Mouse (Mus musculus): ENCODE measurements around the gene Zfp740. TPM values are rescaled to one million over a fixed set of nuclear protein-coding genes. Genes with fewer than 3 reads are reported as not detected.

The Zfp740 gene
- 47.4 TPM for polyA plus RNA-seq (2015; fragmentation: Illumina TruSeq; extraction: RNeasy Lipid Tissue Mini Kit (QIAGEN cat#74804); ENCODE audit: low read depth, low replicate concordance)

DNA sequence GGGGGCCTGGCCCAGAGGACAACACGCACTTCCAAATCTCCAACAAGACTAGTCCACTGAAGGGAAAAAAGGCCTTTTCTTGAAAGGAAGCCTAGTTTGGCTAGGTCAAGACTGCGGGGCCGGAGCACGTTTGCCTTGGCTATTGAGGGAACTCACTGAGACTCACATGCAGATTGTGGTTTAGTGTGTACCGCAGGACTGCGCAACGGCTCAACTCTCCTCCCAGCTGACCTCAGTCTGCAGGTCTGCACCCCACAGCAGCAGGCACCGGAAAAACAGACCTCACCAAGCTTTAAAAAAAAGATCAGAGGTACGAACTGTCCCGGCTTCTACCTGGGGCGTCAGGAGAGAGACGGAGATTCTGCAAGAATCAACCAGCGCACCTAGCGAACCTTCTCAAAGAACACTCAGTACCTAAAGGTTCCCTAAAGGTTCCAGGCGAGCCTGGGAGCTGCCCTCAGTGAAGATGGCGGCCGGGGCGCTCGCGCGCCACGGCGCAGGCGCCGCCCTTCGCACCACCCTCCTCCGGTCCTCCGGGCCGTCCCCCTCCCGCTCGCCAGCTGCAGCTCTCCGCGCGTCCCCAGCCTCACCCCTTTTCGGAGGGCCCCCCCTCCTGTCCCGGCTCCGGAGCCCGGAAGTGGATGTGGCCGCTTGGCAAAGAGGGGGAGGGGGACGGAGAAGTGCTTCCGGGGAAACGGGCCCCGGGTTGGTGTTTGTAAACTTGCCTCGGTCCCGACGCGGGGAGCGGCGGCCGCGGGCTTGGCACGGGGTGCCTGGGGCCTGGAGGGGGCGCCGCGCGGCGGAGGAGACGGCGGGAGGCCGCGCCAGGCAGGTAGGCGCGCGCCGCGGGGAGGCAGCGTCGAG is at the start of gene Zfp740:
TSS of gene Zfp740 (plus strand) at position 279 of the 864 bp plus-strand sequence.

DNA sequence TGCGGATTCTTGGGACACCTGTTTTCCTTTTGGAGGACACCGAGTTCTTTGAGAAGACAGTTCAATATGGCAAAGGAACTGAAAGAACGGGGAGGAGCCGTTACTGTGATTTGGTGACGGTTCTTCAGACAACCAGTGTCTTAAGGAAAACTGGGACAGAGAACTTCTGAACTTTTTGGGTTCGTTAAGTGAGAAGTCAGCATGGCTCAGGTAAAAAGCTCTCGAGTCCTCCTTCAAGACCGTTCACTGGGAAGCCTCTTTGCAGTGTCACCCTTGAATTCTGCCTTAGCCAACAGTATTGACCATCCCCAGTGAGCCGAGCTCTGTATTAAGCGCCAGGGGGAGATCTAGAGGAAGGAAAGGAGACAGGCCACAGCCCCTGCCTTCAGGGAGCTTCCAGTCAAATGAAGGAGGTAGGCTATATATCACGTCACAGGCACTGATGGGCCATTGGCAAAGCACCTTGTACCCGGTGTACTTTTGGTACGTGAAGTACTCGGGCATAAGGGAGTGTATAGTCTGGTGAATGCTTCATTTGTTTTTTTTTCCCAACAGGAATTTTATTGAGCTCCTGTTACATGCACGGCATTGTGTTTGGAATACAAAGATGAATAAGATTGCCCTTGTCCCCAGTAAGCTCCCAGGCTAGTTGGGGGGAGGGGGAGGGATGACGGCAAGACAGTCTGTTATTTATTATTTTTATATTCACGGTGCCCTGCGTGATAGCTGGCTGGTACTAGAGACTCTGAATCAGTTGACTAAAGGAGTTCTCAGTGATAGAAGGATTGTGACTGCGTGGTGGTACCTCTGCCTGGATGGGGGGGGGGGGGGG is 1.8 kb downstream of the Zfp740 start, which contains the start of gene Csad:
TSS of gene Csad (minus strand) at position 51 of the 832 bp plus-strand sequence.

DNA sequence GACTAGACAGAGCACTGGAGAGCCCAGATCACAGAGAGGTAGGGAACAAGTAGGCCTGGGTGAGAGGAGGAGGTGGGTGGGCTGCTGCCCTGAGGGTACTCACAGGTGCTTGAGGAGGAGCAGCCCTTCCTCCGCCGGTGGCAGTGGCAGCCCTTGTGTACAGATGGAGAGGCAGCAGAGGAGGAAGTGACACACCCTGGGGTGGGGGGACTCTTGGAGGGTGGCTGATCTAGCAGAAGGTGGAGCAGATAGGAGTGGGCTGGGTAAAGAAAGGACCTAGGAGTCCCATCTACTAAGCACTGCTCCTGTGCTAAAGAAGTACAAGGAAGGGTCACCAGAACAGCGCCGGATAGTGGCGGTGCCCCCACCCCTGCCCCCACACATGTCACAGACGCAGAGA is 28.7 kb downstream of the Zfp740 start, which contains the start of gene Itgb7:
TSS of gene Itgb7 (minus strand) at position 197 of the 400 bp plus-strand sequence.

GRCm38 (mm10) chr15:102257202-102258075 is 54.4 kb downstream of the Zfp740 start, which contains the start of gene Rarg:
Gene Rarg (minus strand): TSS chr15:102257517.

Other genes with a start within 250 kb of the Zfp740 start
- not detected for gene Krt78, start 249.0 kb upstream of the Zfp740 start, polyA plus RNA-seq (2015; fragmentation: Illumina TruSeq; extraction: RNeasy Lipid Tissue Mini Kit (QIAGEN cat#74804); ENCODE audit: low read depth, low replicate concordance)
- 0.91 TPM for gene Krt8, start 198.8 kb upstream of the Zfp740 start, polyA plus RNA-seq (2015; fragmentation: Illumina TruSeq; extraction: RNeasy Lipid Tissue Mini Kit (QIAGEN cat#74804); ENCODE audit: low read depth, low replicate concordance)
- 1.9 TPM for gene Krt18, start 175.1 kb upstream of the Zfp740 start, polyA plus RNA-seq (2015; fragmentation: Illumina TruSeq; extraction: RNeasy Lipid Tissue Mini Kit (QIAGEN cat#74804); ENCODE audit: low read depth, low replicate concordance)
- 110 TPM for gene Eif4b, start 129.5 kb upstream of the Zfp740 start, polyA plus RNA-seq (2015; fragmentation: Illumina TruSeq; extraction: RNeasy Lipid Tissue Mini Kit (QIAGEN cat#74804); ENCODE audit: low read depth, low replicate concordance)
- gene Tns2, start 102.8 kb upstream of the Zfp740 start, polyA plus RNA-seq (2015; fragmentation: Illumina TruSeq; extraction: RNeasy Lipid Tissue Mini Kit (QIAGEN cat#74804); ENCODE audit: low read depth, low replicate concordance) = 20.3 TPM
- gene Spryd3, start 67.0 kb upstream of the Zfp740 start, polyA plus RNA-seq (2015; fragmentation: Illumina TruSeq; extraction: RNeasy Lipid Tissue Mini Kit (QIAGEN cat#74804); ENCODE audit: low read depth, low replicate concordance) = 141 TPM
- gene Igfbp6, start 58.9 kb upstream of the Zfp740 start, polyA plus RNA-seq (2015; fragmentation: Illumina TruSeq; extraction: RNeasy Lipid Tissue Mini Kit (QIAGEN cat#74804); ENCODE audit: low read depth, low replicate concordance) = 61.4 TPM
- gene Soat2, start 52.7 kb upstream of the Zfp740 start, polyA plus RNA-seq (2015; fragmentation: Illumina TruSeq; extraction: RNeasy Lipid Tissue Mini Kit (QIAGEN cat#74804); ENCODE audit: low read depth, low replicate concordance) = 0.19 TPM
- gene Csad, start 1.5 kb downstream of the Zfp740 start, polyA plus RNA-seq (2015; fragmentation: Illumina TruSeq; extraction: RNeasy Lipid Tissue Mini Kit (QIAGEN cat#74804); ENCODE audit: low read depth, low replicate concordance) = 22.9 TPM
- gene Itgb7, start 28.7 kb downstream of the Zfp740 start, polyA plus RNA-seq (2015; fragmentation: Illumina TruSeq; extraction: RNeasy Lipid Tissue Mini Kit (QIAGEN cat#74804); ENCODE audit: low read depth, low replicate concordance) = 1.1 TPM
- 7.9 TPM for gene Rarg, start 54.3 kb downstream of the Zfp740 start, polyA plus RNA-seq (2015; fragmentation: Illumina TruSeq; extraction: RNeasy Lipid Tissue Mini Kit (QIAGEN cat#74804); ENCODE audit: low read depth, low replicate concordance)
- gene Gm9918, start 67.3 kb downstream of the Zfp740 start, polyA plus RNA-seq (2015; fragmentation: Illumina TruSeq; extraction: RNeasy Lipid Tissue Mini Kit (QIAGEN cat#74804); ENCODE audit: low read depth, low replicate concordance) = not detected
- 38.4 TPM for gene Mfsd5, start 76.2 kb downstream of the Zfp740 start, polyA plus RNA-seq (2015; fragmentation: Illumina TruSeq; extraction: RNeasy Lipid Tissue Mini Kit (QIAGEN cat#74804); ENCODE audit: low read depth, low replicate concordance)
- gene Espl1, start 93.0 kb downstream of the Zfp740 start, polyA plus RNA-seq (2015; fragmentation: Illumina TruSeq; extraction: RNeasy Lipid Tissue Mini Kit (QIAGEN cat#74804); ENCODE audit: low read depth, low replicate concordance) = 0.37 TPM
- gene Pfdn5, start 122.9 kb downstream of the Zfp740 start, polyA plus RNA-seq (2015; fragmentation: Illumina TruSeq; extraction: RNeasy Lipid Tissue Mini Kit (QIAGEN cat#74804); ENCODE audit: low read depth, low replicate concordance) = 664 TPM
- gene Myg1, start 128.5 kb downstream of the Zfp740 start, polyA plus RNA-seq (2015; fragmentation: Illumina TruSeq; extraction: RNeasy Lipid Tissue Mini Kit (QIAGEN cat#74804); ENCODE audit: low read depth, low replicate concordance) = 74.3 TPM
- gene Aaas, start 147.5 kb downstream of the Zfp740 start, polyA plus RNA-seq (2015; fragmentation: Illumina TruSeq; extraction: RNeasy Lipid Tissue Mini Kit (QIAGEN cat#74804); ENCODE audit: low read depth, low replicate concordance) = 19.5 TPM
- 1.3 TPM for gene Sp7, start 163.9 kb downstream of the Zfp740 start, polyA plus RNA-seq (2015; fragmentation: Illumina TruSeq; extraction: RNeasy Lipid Tissue Mini Kit (QIAGEN cat#74804); ENCODE audit: low read depth, low replicate concordance)
- 10.4 TPM for gene Sp1, start 202.9 kb downstream of the Zfp740 start, polyA plus RNA-seq (2015; fragmentation: Illumina TruSeq; extraction: RNeasy Lipid Tissue Mini Kit (QIAGEN cat#74804); ENCODE audit: low read depth, low replicate concordance)
- gene Amhr2, start 242.1 kb downstream of the Zfp740 start, polyA plus RNA-seq (2015; fragmentation: Illumina TruSeq; extraction: RNeasy Lipid Tissue Mini Kit (QIAGEN cat#74804); ENCODE audit: low read depth, low replicate concordance) = 0.61 TPM

All from brain, adult 10 weeks (tissue).